Mouse (Mus musculus) heart, postnatal 0 days (tissue): ENCODE results near the gene Htatip2.

Source experiments
- CTCF ChIP-seq: IDR thresholded peaks from 2 replicates; pipeline ENCODE4 v1.5.1; 2016; ENCODE audit warnings: antibody characterized with exemption, control low read depth, low read depth
- EP300 ChIP-seq: IDR thresholded peaks from 2 replicates; pipeline ENCODE4 v1.6.1; 2016; ENCODE audit warnings: antibody characterized with exemption, low read depth

GRCm38 (mm10) chr7:49758934-49759571 lies at the start of gene Htatip2:
- TF ChIP-seq CTCF = no peak
- no peak for TF ChIP-seq EP300
